Mouse (Mus musculus) thymus, adult 2 months (tissue): Measurements from ENCODE around the gene Jarid2.

Experiments
- CTCF ChIP-seq: fragments of 200-500 bp; IDR thresholded peaks from 2 replicates; pipeline ENCODE4 v1.5.1; 2012; ENCODE audit warnings: mild to moderate bottlenecking, control low read depth, low read length, moderate library complexity, borderline replicate concordance; ENCODE audit not compliant: control insufficient read depth, poor library complexity, insufficient read depth; ENCODE audit errors: extremely low read depth
- POLR2A ChIP-seq: fragments of 200-500 bp; IDR thresholded peaks from 2 replicates; pipeline ENCODE4 v1.6.1; 2012; ENCODE audit warnings: mild to moderate bottlenecking, low read length, control low read depth, moderate library complexity; ENCODE audit not compliant: control insufficient read depth, poor library complexity, insufficient read depth; ENCODE audit errors: extremely low read depth

DNA sequence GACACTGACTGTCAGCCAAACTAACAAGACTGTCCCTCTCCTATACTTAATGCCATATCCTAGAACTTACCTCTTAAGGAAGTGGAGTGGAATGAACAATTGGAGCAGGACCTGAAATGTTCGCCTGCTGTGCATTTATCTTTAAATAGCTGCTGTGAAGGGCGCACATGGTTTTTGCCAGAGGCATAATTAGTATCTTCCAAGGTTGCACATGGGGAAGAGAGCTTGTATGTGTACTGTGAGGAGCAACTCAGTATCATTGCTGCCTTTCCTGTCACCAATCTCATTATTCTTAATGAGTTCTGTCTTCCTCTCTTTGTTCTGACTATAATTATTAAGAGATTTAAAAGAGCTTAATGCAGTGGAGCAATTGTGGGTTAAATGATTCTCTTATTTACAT is 147.5 kb downstream of the Jarid2 start:
- TF ChIP-seq CTCF, result no peak
- no peak for TF ChIP-seq POLR2A
